Mouse (Mus musculus) urinary bladder, postnatal 36 days (tissue): ENCODE results near the gene Lyzl4.
A peak's percentile ranks its signal among the peaks of the same experiment; 100 is the strongest.

Source experiments
- DNase-seq, 2 experiments: peaks; one replicate each; pipeline ENCODE4 v3.0.0; 2022; ENCODE audit warnings: low spot score in 2 of 2, mixed read lengths in 1 of 2

Lyzl4 gene

GRCm38 (mm10) chr9:121642001-121642400, at the start of gene Lyzl4:
TSS of gene Lyzl4 (minus strand) at chr9:121642096.
- DNase-seq: peak; percentile 82 to 83

GRCm38 (mm10) chr9:121690734-121691133, 48.8 kb upstream of the Lyzl4 start:
- DNase-seq: no peak

- no peak for DNase-seq
These were observed 48.3 kb upstream of the Lyzl4 start for GRCm38 (mm10) chr9:121690200-121690651.

- DNase-seq: no peak
These were observed 42.8 kb upstream of the Lyzl4 start for GRCm38 (mm10) chr9:121684702-121685101.

- DNase-seq: no peak
These were observed 40.3 kb upstream of the Lyzl4 start for GRCm38 (mm10) chr9:121682037-121682680.

- DNase-seq: no peak
These were observed 39.3 kb upstream of the Lyzl4 start for GRCm38 (mm10) chr9:121681191-121681590.

- DNase-seq: peak in 1 of 2 experiments; percentile 27
These were observed 37.7 kb upstream of the Lyzl4 start for GRCm38 (mm10) chr9:121679549-121679948.

- DNase-seq: no peak
These were observed 35.6 kb upstream of the Lyzl4 start for GRCm38 (mm10) chr9:121677476-121677875.

- no peak for DNase-seq
These were observed 35.2 kb upstream of the Lyzl4 start for GRCm38 (mm10) chr9:121677069-121677468.

- no peak for DNase-seq
These were observed 33.7 kb upstream of the Lyzl4 start for GRCm38 (mm10) chr9:121675556-121675955.

GRCm38 (mm10) chr9:121675011-121675410, 33.1 kb upstream of the Lyzl4 start:
- no peak for DNase-seq

GRCm38 (mm10) chr9:121673716-121674115, 31.8 kb upstream of the Lyzl4 start:
- DNase-seq: no peak

GRCm38 (mm10) chr9:121672311-121672710, 30.4 kb upstream of the Lyzl4 start:
- no peak for DNase-seq

GRCm38 (mm10) chr9:121671300-121671699, 29.4 kb upstream of the Lyzl4 start:
- peak; percentile 34 to 38 for DNase-seq

GRCm38 (mm10) chr9:121669348-121669791, 27.5 kb upstream of the Lyzl4 start:
- peak; percentile 45 to 46 for DNase-seq

GRCm38 (mm10) chr9:121667822-121668221, 25.9 kb upstream of the Lyzl4 start:
- DNase-seq: no peak

GRCm38 (mm10) chr9:121666957-121667630, 25.2 kb upstream of the Lyzl4 start:
- no peak for DNase-seq

GRCm38 (mm10) chr9:121664104-121664503, 22.2 kb upstream of the Lyzl4 start:
- DNase-seq: no peak

GRCm38 (mm10) chr9:121663467-121663866, 21.6 kb upstream of the Lyzl4 start:
- no peak for DNase-seq

- DNase-seq: no peak
These were observed 17.9 kb upstream of the Lyzl4 start for GRCm38 (mm10) chr9:121659791-121660190.

- DNase-seq: no peak
These were observed 16.4 kb upstream of the Lyzl4 start for GRCm38 (mm10) chr9:121658248-121658647.

- no peak for DNase-seq
These were observed 15.2 kb upstream of the Lyzl4 start for GRCm38 (mm10) chr9:121657143-121657542.

GRCm38 (mm10) chr9:121656322-121656721, 14.4 kb upstream of the Lyzl4 start:
- no peak for DNase-seq
